Mouse (Mus musculus) liver, embryonic 14.5 days (tissue): Measurements from ENCODE around the gene Polr3c.

Source experiments
- CTCF ChIP-seq: IDR thresholded peaks from 2 replicates; pipeline ENCODE4 v1.5.1; 2016; ENCODE audit warnings: antibody characterized with exemption, low read depth, control low read depth
- EP300 ChIP-seq: IDR thresholded peaks from 2 replicates; pipeline ENCODE4 v1.6.1; 2016; ENCODE audit warnings: antibody characterized with exemption, low read depth

- no peak for TF ChIP-seq CTCF
- no peak for TF ChIP-seq EP300
Observed at GRCm38 (mm10) chr3:96708684-96709064, 18.8 kb downstream of the Polr3c start.
